Mouse (Mus musculus): ENCODE data around the gene 4930590J08Rik. TPM values are rescaled to one million over a fixed set of nuclear protein-coding genes. Genes with fewer than 3 reads are reported as not detected.

Gene 4930590J08Rik
- total RNA-seq, 2 experiments from 2014 or later = 2.4 to 2.9 TPM

DNA sequence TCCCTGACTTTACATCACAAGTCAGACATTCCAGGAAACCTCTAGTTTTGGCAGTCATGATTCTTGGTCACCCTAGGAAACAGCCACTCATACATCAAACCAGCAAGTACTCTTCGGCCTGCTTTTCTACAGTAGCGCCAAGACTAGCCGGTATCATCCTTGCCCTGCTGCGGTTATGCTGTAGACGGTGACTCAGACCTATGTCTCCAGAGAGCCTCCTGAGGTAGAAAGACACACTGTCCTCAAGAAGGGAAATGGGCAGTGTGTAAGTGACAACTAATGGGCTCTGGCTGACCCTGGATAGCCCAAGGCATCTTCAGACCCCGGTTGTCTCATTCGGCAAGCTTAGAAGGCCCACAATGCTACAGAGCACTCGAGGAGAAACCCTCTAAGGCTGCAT is 62.5 kb downstream of the 4930590J08Rik start:
- no peak for DNase-seq

DNA sequence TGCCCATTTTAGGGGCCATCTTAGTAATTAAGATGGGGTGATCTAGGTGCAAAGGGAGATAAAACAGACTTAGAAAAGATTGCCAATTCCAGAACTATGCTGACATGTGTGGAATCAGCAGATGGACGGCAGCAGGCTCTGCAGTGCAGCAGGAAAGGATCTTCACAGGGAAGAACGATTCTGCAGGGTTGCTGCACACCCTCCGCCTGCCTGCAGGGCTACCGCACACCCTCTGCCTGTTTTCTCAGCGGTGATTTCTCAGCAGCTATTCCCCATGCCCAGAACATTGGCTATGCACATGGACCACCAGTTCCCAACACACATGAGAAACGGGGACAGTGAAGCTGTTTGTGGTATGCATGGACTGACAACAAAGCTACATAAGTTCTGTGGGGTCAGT is 63.4 kb downstream of the 4930590J08Rik start:
- no peak for DNase-seq

DNA sequence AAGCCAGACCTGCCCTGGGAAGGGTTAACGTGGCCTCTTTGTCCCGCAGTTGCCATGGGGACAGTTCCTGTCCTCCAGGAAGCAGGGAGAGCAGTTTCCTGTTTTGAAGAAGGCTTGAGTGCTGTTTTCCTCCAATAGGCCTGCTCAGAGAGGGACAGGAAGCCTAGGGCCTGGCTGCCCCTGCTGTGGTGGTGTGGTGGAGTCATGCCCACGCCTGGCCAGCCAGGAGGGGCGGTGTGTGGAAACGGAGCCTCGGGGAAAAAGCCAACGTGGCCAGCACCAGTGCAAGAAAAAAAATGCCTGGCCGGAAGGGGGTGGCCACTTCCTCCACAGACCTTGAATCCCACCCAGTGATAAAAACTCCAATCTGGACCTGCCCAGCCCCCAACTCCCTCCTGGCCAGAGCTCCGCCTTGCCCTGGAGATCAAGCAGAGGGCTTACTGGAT is 69.6 kb downstream of the 4930590J08Rik start:
- DNase-seq = no peak

DNA sequence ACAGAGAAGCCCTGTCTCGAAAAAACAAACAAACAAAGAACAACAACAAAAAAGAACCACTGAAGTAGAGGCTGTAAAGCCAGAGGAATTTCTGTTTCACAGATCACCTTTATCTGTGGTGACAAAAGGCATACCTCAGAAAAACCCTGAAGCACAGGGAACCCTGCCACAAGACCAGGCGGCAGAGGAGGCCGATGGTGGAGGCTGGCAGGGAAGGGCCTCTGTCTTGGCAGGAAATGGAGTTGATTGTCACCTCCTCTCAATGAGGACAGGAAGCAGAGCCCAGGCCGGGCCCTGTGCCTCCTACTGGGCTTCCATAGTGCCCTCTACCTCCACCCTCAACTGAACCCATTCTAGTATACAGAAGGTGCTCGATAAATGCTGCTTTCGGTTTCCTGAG is 71.4 kb downstream of the 4930590J08Rik start:
- no peak for DNase-seq

DNA sequence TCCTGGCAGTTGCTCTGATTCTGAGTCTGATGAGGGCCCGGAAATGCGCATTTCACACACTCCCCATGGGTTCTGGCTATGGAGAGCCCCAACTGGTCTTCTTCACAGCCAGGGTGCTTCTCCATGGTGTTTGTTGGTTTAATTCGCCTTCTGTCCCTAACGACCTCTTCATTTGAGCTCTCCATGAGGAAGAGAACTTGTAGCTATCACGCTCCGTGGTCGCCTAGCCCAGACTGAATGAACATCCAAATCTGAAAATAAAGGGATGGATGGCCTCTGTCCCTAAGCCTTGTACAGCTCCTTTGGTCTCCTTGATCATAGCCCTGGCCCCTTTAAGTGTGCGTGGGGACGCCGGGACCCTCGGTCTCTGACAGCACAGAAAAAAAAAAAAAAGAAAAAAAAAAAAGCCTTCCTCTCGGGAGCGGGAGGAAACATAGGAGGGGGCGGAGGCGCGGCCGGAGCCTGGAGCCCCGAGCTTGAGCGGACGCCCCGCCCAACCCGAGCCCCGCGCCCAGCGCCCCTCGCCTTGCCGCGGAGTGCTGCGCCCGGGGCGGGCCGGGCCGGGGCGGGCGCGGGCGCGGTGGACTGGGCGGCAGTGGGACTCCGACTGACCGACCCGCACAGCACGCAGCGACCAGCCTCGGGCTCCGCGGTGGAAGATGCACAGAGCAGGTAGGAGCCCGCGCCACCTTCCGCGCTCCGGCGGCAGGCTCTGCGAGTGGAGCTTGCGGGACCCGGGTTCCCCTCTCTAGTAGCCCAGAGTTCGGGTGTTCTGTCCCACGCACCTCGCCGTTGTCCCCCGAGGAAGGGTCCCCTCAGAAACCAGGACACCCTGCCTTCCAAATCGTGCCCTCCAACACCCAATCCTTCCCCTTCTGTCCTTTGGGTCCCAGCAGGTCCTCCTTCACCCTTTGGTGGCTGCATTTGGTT is 76.0 kb downstream of the 4930590J08Rik start, which contains the start of gene Fgd5:
Gene Fgd5, plus strand, starts transcription at position 508 of the 930 bp plus-strand sequence.
- no peak for DNase-seq

DNA sequence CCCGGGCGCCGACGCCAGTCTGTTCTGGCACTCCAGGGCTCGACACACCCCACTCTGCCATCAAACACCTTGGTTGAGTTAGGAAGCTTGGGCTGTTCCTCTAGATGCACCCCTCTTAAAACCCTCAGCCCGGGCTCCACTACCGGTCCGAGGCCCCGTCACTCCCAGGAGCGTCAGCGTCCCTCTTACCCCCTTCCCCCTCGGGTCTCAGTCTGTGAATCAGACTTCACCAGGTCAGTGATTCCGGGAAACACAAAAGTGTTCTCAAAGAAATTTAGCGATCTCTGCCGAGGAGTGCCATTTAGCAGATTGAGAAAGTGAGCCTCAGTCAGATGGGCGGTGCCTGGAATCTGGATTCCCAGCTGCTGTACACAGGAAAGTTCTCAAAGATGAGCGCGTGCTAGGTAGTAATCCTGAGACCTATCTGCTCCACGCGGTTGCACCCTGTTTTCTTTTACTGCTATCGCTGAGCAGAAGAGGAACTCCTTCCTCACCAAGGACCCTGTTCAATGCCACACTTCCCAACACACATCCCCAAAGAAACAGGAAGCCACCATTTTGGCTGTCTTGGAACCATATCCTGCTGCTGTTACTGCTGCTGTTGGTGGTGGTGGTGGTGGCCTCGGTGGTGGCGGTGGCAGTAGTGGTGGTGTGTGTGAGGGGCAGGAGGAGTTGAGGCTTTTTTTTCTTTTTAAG is 76.8 kb downstream of the 4930590J08Rik start:
- DNase-seq = no peak

DNA sequence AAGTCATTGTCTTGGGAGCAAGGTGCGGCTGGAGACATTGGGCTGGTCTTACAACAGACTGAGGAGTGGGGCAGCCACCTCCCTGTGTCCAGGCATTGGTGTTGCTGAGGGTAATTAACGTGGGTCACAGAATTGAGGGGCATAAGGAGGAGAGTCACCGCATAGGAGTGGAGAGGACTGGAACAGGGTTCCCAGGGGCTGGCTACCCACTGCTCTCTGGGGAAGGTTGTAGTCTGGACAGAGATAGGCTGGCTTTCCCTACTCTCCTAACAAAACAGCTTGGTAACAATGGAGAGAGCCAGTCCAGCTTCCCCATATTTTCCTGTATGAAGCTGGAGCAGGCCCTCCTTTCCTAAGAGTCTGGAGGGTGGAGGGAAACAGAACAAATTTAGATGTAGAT is 77.4 kb downstream of the 4930590J08Rik start:
- DNase-seq = no peak

DNA sequence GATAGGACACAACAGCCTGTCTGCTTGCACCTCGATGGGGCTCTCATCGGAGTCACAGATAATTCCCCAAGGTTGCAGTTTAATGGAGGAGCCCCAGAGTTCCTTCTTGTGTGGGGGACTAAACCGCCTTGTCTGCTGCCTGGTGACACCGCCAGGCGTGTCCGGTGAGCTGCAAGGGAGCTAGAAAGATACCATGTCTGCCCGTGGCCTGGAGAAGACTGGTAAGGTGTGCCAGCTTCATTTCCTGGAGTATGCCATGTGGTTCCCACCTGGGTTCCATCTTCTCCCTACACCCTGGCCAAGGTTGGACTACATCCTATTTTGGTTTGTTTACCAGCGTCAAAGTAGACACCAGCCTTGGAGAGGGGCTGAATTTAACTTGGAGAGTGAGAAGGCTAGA is 87.5 kb downstream of the 4930590J08Rik start:
- DNase-seq = no peak

DNA sequence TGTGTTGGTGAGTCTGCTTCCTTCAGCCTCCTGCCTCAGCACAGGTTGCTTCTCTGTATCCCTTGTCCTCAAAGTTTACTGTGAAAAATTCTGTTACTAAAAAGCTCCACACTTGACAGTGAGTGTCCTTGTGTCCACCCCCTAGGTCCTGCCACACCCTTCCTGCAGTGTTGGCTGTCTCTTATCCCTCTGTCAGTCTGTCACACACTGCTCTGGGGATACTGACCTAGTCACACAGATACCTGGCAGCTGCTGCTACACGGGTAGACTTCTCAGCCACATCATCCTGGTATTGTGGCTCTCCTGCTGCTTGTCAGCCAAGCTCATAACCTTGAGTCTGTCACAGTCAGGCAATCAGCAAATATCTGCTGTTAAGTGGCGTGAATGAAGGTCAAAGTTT is 90.2 kb downstream of the 4930590J08Rik start:
- no peak for DNase-seq

DNA sequence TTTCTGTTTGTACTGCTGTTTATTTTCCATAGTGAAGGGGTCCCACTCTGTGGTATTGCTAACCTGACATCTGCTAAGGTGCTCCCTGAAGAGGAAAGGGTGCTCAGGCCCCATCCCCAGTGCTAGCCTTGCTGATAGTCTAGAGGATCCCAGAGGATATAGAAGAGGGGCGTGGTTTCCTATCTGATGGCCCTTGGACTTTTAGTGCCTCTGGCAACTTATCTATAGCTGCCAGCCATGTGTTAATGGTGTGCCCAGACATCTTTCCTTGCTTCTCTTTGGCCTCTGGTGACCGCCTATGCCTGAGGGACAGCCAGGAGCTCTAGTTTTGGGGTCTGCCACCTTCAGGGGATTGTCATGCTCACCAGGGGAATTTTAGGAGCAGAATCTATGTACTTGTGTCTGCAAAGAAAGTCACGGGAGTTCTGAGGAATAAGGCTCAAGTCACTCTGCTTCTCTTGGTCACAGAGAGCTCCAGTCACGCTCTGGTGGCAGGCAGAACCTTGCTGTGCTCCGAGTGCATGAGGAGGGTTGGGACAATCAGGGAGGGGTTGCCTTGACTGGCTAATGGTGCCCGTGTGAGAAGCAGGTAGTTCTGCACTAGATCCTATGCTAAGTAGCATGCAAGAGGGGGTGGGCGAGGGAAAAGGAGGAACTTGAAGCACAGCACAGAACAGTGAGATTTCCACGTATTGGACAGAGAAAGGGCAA is 91.3 kb downstream of the 4930590J08Rik start:
- DNase-seq = no peak

DNA sequence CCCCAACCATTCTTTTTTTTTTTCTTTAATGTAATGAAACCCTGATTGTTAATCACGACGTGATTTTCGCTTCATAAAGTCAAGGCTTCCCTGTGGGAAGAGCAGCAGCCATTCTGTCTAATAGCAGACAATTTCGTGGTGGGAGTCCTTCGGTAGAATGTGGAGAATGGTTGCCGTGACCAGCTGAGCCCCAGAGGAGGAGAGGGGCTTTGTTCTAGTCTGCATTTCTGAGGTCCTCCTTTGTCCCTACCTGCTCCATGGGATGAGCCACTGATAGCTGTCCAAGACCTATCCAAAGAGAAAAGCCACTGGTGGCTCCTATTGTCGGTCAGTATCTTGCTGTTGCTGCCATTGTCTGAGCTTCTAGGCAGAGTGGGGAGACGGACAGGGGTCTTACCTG is 93.5 kb downstream of the 4930590J08Rik start:
- no peak for DNase-seq

Other genes with a start within 250 kb of the 4930590J08Rik start
- 100 to 1,000 TPM; 116 to 118 TPM for gene Slc6a6, start 218.8 kb upstream of the 4930590J08Rik start, total RNA-seq (2021)
- gene Grip2, start 75.6 kb upstream of the 4930590J08Rik start, total RNA-seq (2021) = 1 to 10 TPM; 7.1 to 7.4 TPM
- gene Ccdc174, start 24.8 kb upstream of the 4930590J08Rik start, total RNA-seq (2021) = 10 to 100 TPM; 24.7 to 25.2 TPM
- 1 to 10 TPM; 4.5 to 5.2 TPM for gene Fgd5, start 76.1 kb downstream of the 4930590J08Rik start, total RNA-seq (2021)
- 10 to 100 TPM; 77.6 to 87.9 TPM for gene Nr2c2, start 188.6 kb downstream of the 4930590J08Rik start, total RNA-seq (2021)

All from layer of hippocampus, postnatal 36 days (tissue).